Mouse (Mus musculus): Measurements from ENCODE around the gene Phf2.

DNA sequence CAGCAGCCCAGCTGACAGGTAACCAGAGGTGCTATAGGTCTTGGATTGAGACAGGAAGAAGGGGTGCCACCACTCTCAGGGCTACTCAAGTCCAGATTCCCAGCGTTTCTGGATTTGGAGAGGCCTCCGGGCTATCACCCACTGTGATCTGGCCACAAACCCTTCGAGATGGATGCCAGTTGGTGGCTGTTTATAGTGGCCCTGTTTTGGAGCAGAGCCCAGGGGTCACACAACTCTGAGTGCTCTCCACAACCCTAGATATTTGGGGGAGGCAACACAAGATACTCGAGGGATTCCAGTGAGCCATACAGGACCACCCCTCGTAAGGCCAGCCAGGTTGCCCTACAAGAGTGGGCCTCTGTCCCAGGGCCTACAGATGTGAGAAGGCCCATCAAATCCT is 1.8 kb downstream of the Phf2 start:
- TF ChIP-seq GATA1 (IDR thresholded peaks at IDR 0.05; ENCODE audit: borderline replicate concordance, low read length) (no peak), FLI1 (IDR thresholded peaks at IDR 0.05; ENCODE audit: low read length) (no peak)

All from megakaryocyte, embryonic 14.5 days (primary cell).